Mouse (Mus musculus) G1E (cell line): ENCODE measurements around the gene Olfr519.

Experiments used
- CTCF ChIP-seq: IDR thresholded peaks from 2 replicates; pipeline ENCODE4 v1.5.1; 2012; ENCODE audit warnings: low read depth, low read length, inconsistent platforms, mixed read lengths
- GATA1 ChIP-seq: IDR thresholded peaks from 2 replicates; pipeline ENCODE4 v1.6.1; 2012; ENCODE audit warnings: borderline replicate concordance, low read length, inconsistent platforms, mixed read lengths
- GATA2 ChIP-seq: IDR thresholded peaks from 2 replicates; pipeline ENCODE4 v1.6.1; 2012; ENCODE audit warnings: low read depth, low read length, inconsistent platforms, borderline replicate concordance
- TAL1 ChIP-seq: conservative IDR thresholded peaks from 2 replicates; pipeline ENCODE4 v1.6.1; 2012; ENCODE audit warnings: low read depth, low read length, inconsistent platforms, mixed read lengths

DNA sequence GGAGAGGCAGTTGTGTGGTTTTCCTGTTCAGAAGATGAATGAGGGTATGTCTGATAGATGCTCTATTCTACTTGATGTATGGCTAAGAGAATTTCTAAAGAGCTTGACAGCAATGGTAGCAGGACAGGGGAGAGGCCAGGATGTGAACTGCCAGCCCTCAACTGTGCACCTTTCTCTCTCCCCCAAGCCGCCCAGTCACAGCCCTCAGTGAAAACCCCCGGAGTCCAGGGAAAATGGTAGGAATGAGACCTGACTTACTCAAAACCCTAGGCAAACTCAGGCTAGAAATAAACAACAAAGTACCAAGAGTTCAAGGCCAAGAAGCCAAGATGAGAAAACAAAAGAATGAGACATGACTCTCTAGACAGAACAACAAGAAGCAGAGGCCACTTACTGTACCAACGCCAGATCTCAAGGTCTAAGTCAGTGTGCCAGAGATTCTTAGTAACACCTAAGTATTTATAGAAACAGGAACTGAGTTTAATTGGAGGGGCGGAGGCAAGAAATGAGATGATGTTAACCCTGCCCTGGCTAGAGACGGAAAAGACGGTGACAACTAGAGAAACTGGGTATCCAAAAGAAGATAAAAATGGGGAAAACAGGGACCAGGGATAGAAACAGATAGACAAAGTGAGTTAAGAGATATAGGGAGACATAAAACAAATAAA, 35.6 kb upstream of the Olfr519 start, which contains the start of gene Nlrp10:
- no peak for TF ChIP-seq CTCF
- no peak for TF ChIP-seq GATA1
- TF ChIP-seq TAL1, result no peak
- TF ChIP-seq GATA2, result no peak
